Mouse (Mus musculus): ENCODE results near the gene Cphx2. TPM values are rescaled to one million over a fixed set of nuclear protein-coding genes. Genes with fewer than 3 reads are reported as not detected.
"Not testable (repeated sequence)": the region's sequence is repeated elsewhere in the genome, so short reads cannot be mapped to it uniquely, and the experiment has no call there.

The Cphx2 gene
- not detected in 2 replicates for polyA plus RNA-seq (2016; fragmentation: Nextera tagmentation; extraction: Ambion mirVana)

DNA sequence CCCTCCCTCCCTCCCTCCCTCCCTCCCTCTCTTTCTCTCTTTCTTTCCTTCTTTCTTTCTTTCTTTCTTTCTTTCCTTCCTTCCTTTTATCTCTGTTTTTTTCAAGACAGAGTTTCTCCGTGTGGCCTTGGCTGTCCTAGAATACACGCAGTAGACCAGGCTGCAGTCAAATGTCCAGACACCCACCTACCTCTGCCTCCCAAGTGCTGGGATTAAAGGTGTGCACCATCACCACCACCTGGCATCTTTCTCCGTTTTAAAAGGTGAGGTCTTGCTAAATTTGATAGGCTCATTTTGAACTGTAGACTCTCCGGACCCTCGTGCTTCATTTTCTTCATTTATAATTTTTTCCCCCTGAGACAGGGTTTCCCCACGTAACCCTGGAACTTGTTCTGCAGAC lies at the start of gene Cphx2:
Gene Cphx2 (plus strand): TSS at position 301 of the 400 bp plus-strand sequence.
- ATAC-seq (ENCODE audit: low FRiP score); H3K9ac ChIP-seq: not testable (repeated sequence)
- WGBS, result no CpG with 5 or more reads among the region's 6 CpGs

DNA sequence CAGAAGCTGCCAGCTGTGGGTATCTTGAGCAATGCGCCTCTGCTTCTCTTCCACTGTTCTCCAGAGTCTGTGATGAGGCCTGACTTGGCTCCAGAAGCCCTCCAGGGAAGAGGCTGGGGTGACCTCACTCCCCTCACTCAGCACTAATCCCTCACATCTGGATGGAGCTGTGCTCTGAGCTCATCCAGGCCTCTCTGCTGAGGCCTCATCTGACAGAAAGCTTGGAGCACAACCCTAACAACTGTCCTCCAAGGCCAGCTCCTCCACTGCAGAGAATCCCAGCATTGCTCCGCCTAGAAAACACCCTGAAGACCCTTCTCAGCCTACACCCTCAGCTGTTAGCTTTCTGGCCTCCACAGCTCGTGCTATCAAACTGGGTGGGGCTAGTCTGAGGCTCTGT lies 47.0 kb upstream of the Cphx2 start:
- not testable (repeated sequence) for ATAC-seq (ENCODE audit: low FRiP score); H3K4me2 ChIP-seq (replicated peaks); H3K27ac ChIP-seq; H3K4me1 ChIP-seq; H3K9me3 ChIP-seq (replicated peaks); H3K27me3 ChIP-seq; H3K4me3 ChIP-seq; H3K36me3 ChIP-seq; H3K9ac ChIP-seq
- no CpG with 5 or more reads among the region's 3 CpGs for WGBS

More for the DNA sequence above, at the start of gene Cphx2:
- not testable (repeated sequence) for H3K9me3 ChIP-seq (replicated peaks); H3K4me3 ChIP-seq; H3K36me3 ChIP-seq; H3K4me1 ChIP-seq; H3K27ac ChIP-seq; H3K4me2 ChIP-seq (replicated peaks); H3K27me3 ChIP-seq

- ATAC-seq (ENCODE audit: low FRiP score); H3K4me2 ChIP-seq (replicated peaks); H3K4me3 ChIP-seq; H3K4me1 ChIP-seq; H3K9ac ChIP-seq; H3K36me3 ChIP-seq; H3K27me3 ChIP-seq; H3K27ac ChIP-seq; H3K9me3 ChIP-seq (replicated peaks): not testable (repeated sequence)
- WGBS, result no CpG with 5 or more reads among the region's 6 CpGs
Observed at GRCm38 (mm10) chr14:26035439-26035838, 45.9 kb upstream of the Cphx2 start.

GRCm38 (mm10) chr14:26042611-26043010 lies 38.7 kb upstream of the Cphx2 start, which contains the start of gene Gm9780:
Gene Gm9780, minus strand, starts transcription at chr14:26042711.
- H3K27ac ChIP-seq; H3K4me3 ChIP-seq; H3K9me3 ChIP-seq (replicated peaks); H3K4me1 ChIP-seq; H3K36me3 ChIP-seq; H3K27me3 ChIP-seq; ATAC-seq (ENCODE audit: low FRiP score); H3K4me2 ChIP-seq (replicated peaks); H3K9ac ChIP-seq: not testable (repeated sequence)
- WGBS, result no CpG with 5 or more reads among the region's 26 CpGs

GRCm38 (mm10) chr14:26045007-26045406 lies 36.3 kb upstream of the Cphx2 start:
- H3K9ac ChIP-seq; H3K4me3 ChIP-seq; H3K4me2 ChIP-seq (replicated peaks); ATAC-seq (ENCODE audit: low FRiP score); H3K9me3 ChIP-seq (replicated peaks); H3K27me3 ChIP-seq; H3K27ac ChIP-seq; H3K4me1 ChIP-seq; H3K36me3 ChIP-seq: not testable (repeated sequence)
- no CpG with 5 or more reads among the region's 5 CpGs for WGBS

DNA sequence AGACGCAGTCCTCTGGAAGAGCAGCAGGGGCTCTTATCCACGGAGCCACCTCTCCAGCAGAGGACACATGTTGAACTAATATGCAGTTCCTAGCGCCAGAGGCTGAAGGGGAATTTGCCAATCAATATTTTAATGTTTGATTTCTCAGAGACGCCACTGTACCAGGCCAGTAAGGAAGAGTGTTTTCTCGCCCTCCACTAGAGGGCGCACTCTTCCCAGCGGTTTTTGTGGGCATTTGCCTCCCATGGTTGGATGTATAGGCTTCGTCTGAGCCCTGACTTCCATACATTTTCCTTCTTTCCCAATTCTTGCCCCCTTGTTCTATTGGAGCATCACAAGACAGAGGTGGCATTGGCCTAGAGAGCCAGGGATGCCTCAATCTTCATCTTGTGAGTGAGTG lies 34.3 kb upstream of the Cphx2 start:
- not testable (repeated sequence) for H3K27me3 ChIP-seq; H3K4me2 ChIP-seq (replicated peaks); H3K4me3 ChIP-seq; ATAC-seq (ENCODE audit: low FRiP score); H3K36me3 ChIP-seq; H3K4me1 ChIP-seq; H3K9me3 ChIP-seq (replicated peaks); H3K9ac ChIP-seq; H3K27ac ChIP-seq
- no CpG with 5 or more reads among the region's 8 CpGs for WGBS

DNA sequence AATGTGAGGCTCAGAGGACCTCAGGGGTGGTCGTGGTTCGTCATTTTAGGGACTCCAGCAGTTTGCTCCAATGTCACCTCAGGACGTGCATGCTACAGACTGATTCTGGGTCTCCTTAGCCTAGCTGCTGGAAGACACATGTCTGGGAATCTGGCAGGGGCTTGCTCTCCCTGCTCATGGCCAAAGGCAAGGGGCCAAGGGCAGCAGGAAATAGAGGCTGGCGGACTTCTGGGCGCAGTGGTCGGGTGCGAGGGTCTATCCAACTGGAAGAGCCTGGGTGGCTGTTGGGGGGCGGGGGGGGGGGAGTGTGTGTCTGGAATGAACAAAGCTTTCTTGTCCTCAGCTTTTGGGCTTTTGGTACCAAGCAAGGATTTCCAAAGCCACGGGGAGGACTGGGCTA lies 32.5 kb upstream of the Cphx2 start:
- WGBS, result no CpG with 5 or more reads among the region's 9 CpGs
- not testable (repeated sequence) for H3K4me3 ChIP-seq

DNA sequence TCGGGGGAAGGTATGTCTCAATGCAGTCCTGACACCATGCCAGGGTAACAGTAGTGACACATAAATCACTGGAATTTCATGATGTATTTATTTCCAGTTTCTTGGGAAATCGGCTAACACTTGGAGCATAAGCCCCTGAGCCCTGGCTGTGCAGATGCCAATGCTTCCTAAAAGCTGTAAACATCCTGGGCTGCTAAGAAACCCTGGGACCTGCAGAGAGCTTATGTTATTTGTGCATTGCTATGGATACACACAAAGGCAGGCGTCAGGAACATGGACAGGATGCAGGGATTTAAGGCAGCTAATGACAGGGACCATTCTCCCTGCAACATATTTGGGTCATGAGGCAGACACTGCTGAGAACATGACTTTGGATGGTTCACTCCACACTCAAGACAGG lies 23.1 kb upstream of the Cphx2 start:
- H3K4me1 ChIP-seq, result not testable (repeated sequence)
- WGBS, result no CpG with 5 or more reads among the region's 3 CpGs

More for the DNA sequence above, 32.5 kb upstream of the Cphx2 start:
- not testable (repeated sequence) for H3K9me3 ChIP-seq (replicated peaks); ATAC-seq (ENCODE audit: low FRiP score); H3K27me3 ChIP-seq; H3K36me3 ChIP-seq; H3K4me2 ChIP-seq (replicated peaks); H3K27ac ChIP-seq; H3K4me1 ChIP-seq; H3K9ac ChIP-seq

DNA sequence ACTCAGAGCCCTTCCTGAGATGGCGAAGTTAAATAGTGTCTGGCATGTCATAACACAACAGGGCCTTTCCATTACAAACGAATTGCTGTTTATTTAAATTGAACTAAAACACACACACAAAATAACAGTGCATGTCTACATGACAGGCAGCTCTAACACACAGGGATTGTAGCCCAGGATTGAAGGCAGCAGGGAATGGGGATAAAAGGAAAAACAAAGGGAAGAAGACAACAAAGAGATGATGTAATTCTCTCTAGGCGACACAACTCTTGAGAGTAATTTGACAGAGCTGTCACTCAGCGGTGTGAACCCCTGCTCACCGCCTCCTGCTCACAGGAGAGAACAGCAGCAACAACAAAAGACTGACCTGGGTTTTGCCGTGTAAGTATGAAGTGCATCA lies 22.0 kb upstream of the Cphx2 start:
- not testable (repeated sequence) for H3K36me3 ChIP-seq; H3K27me3 ChIP-seq; H3K9me3 ChIP-seq (replicated peaks); H3K4me1 ChIP-seq; H3K4me2 ChIP-seq (replicated peaks); H3K9ac ChIP-seq; H3K4me3 ChIP-seq; H3K27ac ChIP-seq; ATAC-seq (ENCODE audit: low FRiP score)
- WGBS, result no CpG with 5 or more reads among the region's 6 CpGs

More for the DNA sequence above, 23.1 kb upstream of the Cphx2 start:
- H3K4me2 ChIP-seq (replicated peaks); H3K9ac ChIP-seq; H3K36me3 ChIP-seq; H3K9me3 ChIP-seq (replicated peaks); H3K4me3 ChIP-seq; ATAC-seq (ENCODE audit: low FRiP score); H3K27ac ChIP-seq; H3K27me3 ChIP-seq: not testable (repeated sequence)

GRCm38 (mm10) chr14:26066574-26067324 lies 14.6 kb upstream of the Cphx2 start:
- not testable (repeated sequence) for H3K4me3 ChIP-seq; H3K9me3 ChIP-seq (replicated peaks); H3K9ac ChIP-seq; H3K36me3 ChIP-seq; H3K27me3 ChIP-seq; H3K27ac ChIP-seq; H3K4me1 ChIP-seq; H3K4me2 ChIP-seq (replicated peaks)
- WGBS, result no CpG with 5 or more reads among the region's 44 CpGs
- ATAC-seq (ENCODE audit: low FRiP score), result peak; percentile 77

GRCm38 (mm10) chr14:26067325-26067633 lies 14.0 kb upstream of the Cphx2 start, which contains the start of gene Tmem254c:
Gene Tmem254c, minus strand, starts transcription at chr14:26067355.
- not testable (repeated sequence) for H3K27ac ChIP-seq; H3K36me3 ChIP-seq; H3K27me3 ChIP-seq; H3K4me3 ChIP-seq; H3K9ac ChIP-seq; H3K9me3 ChIP-seq (replicated peaks); H3K4me2 ChIP-seq (replicated peaks); H3K4me1 ChIP-seq
- 0 out of 2 replicates have a peak, but pooled peaks have one; percentile 63 for ATAC-seq (ENCODE audit: low FRiP score)
- WGBS, result no CpG with 5 or more reads among the region's 10 CpGs

DNA sequence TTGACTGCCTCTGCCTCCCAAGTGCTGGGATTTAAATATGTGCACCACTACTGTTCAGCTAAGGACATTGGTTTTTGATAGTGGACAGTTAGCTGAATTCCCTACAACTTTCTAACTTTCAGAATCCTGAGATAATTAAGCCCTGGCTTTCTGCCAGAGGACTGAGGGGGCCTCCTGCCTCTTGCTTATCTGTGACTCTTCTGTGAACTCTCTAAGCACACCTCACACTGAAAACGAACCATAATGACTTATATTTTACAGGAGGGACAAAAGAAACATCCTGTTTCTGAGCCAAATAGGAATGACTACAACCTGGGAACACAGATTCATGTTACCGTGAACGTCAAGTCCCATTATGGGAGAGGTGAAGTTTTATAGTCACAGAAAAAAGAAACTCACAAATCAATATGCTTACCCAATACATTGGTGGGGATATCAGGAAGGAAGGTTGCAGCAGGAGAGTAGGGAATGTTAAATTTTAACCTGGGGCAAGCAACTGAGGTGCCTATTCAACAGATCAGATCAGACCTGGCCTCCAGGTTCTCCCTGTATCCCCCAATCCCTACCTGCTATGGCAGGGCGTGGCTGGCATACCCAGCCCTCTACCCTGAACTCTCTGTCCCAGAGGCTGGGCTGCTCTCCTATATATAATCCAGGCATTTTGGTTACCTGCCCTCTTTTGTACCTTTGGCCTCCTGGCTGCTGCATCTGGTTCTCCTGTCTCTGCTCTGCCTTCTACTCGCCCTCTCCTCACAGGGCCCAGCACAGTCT lies 4.5 kb upstream of the Cphx2 start:
- not testable (repeated sequence) for H3K27ac ChIP-seq; H3K9ac ChIP-seq; H3K27me3 ChIP-seq; H3K4me1 ChIP-seq; H3K9me3 ChIP-seq (replicated peaks); H3K4me2 ChIP-seq (replicated peaks); H3K36me3 ChIP-seq; ATAC-seq (ENCODE audit: low FRiP score); H3K4me3 ChIP-seq
- WGBS, result no CpG with 5 or more reads among the region's 5 CpGs

- not testable (repeated sequence) for H3K4me1 ChIP-seq; H3K27me3 ChIP-seq; H3K27ac ChIP-seq; H3K4me2 ChIP-seq (replicated peaks); ATAC-seq (ENCODE audit: low FRiP score); H3K9ac ChIP-seq; H3K9me3 ChIP-seq (replicated peaks); H3K36me3 ChIP-seq; H3K4me3 ChIP-seq
- no CpG with 5 or more reads among the region's 1 CpGs for WGBS
Observed at GRCm38 (mm10) chr14:26081997-26082396, 681 bp downstream of the Cphx2 start, which contains the start of gene Cphx3. Gene Cphx3, plus strand, starts transcription at chr14:26082297.
